Mouse (Mus musculus) testis, adult 2 months (tissue): ENCODE data around the gene Ifi44. TPM values are rescaled to one million over a fixed set of nuclear protein-coding genes. Genes with fewer than 3 reads are reported as not detected.

Experiments used
- H3K27ac ChIP-seq: fragments of 200-500 bp; 2 replicates; pipeline ENCODE4 v1.5.1; 2012; ENCODE audit warnings: low read depth, low read length; ENCODE audit not compliant: control insufficient read depth, insufficient read depth
- H3K27me3 ChIP-seq: fragments of 200-500 bp; 2 replicates; pipeline ENCODE4 v1.6.1; 2012; ENCODE audit warnings: mild to moderate bottlenecking, low read length, moderate library complexity; ENCODE audit not compliant: control insufficient read depth, insufficient read depth
- H3K36me3 ChIP-seq: fragments of 200-500 bp; 2 replicates; pipeline ENCODE4 v1.6.1; 2012; ENCODE audit warnings: mild to moderate bottlenecking, low read length; ENCODE audit not compliant: control insufficient read depth, insufficient read depth
- H3K4me1 ChIP-seq: fragments of 200-500 bp; 2 replicates; pipeline ENCODE4 v1.6.1; 2012; ENCODE audit warnings: low read length; ENCODE audit not compliant: control insufficient read depth, insufficient read depth
- H3K4me3 ChIP-seq: fragments of 200-500 bp; 2 replicates; pipeline ENCODE4 v1.5.1; 2012; ENCODE audit warnings: low read depth, mild to moderate bottlenecking, low read length, moderate library complexity, mixed read lengths; ENCODE audit not compliant: control insufficient read depth
- CTCF ChIP-seq: fragments of 200-500 bp; IDR thresholded peaks from 2 replicates; pipeline ENCODE4 v1.5.1; 2012; ENCODE audit warnings: low read depth, mild to moderate bottlenecking, inconsistent platforms, low read length, moderate library complexity; ENCODE audit not compliant: control insufficient read depth, insufficient read depth, insufficient replicate concordance
- POLR2A ChIP-seq: fragments of 200-500 bp; IDR thresholded peaks from 2 replicates; pipeline ENCODE4 v1.6.1; 2012; ENCODE audit warnings: low read depth, mild to moderate bottlenecking, inconsistent platforms, low read length, moderate library complexity; ENCODE audit not compliant: control insufficient read depth
- polyA plus RNA-seq: library from polyadenylated mRNA; depleted of rRNA; stranded (reverse); fragments of >200 nt; gene quantifications from 2 replicates; pipeline ENCODE4 v1.2.3, GENCODE M21; 2012; rRNA removed

Gene Ifi44
- 0.14 and 0.23 TPM in 2 replicates for polyA plus RNA-seq

DNA sequence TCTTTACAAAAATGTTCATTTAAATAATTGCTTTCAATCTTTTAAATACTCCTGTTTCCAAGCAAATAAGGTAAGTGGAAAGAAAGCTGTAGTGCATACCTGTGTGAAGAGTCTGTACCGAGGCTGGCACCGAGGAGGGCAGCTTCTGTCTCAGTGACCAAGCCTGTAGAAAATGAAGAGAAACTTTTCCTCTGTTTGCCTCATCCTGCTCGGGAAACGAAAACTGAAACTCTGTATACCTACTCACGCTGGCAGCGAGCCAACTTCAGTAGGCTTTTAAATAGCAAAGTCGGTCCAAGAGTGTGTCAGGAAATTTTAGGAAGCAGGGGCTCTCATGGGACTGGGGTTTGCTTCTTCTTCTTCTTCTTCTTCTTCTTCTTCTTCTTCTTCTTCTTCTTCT, at the start of gene Ifi44:
Gene Ifi44 (minus strand): TSS at position 224 of the 400 bp plus-strand sequence.
- Histone ChIP-seq H3K27me3 (no peaks in the 10 kb centered on the region), H3K4me3 (no peak within 1 kb of the TSS), H3K27ac (no peak within 1 kb of the TSS), H3K36me3 (no peaks in the 10 kb centered on the region), H3K4me1 (no peaks in the 10 kb centered on the region)
- TF ChIP-seq CTCF (no peak), POLR2A (no peak)

DNA sequence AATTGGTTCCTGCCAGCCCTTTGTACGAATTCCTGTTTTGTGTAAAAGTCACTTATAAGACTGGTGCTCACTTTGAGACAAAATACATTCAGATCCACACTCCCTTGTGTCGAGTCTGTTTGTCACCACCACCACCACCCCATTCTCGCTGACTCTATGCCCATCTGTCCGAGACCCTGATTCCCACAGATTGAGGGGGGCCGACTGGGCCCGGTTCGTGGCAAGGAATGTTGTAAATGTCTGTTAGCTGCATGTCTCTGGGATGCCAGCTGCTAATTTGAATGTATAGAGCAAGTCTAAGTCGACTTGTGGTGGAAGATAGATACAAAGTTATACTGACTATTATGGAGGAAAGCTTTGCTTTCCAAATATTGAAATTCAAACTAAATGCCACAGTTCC, 38.9 kb upstream of the Ifi44 start:
- H3K36me3 ChIP-seq, result no peaks in the 10 kb centered on the region
- H3K4me1 ChIP-seq, result no peaks in the 10 kb centered on the region
- TF ChIP-seq CTCF (no peak), POLR2A (no peak)
- no peak overlapping the region for H3K4me3 ChIP-seq
- no peak overlapping the region for H3K27ac ChIP-seq
- H3K27me3 ChIP-seq, result no peaks in the 10 kb centered on the region

- Histone ChIP-seq H3K4me1 (no peaks in the 10 kb centered on the region), H3K36me3 (no peaks in the 10 kb centered on the region), H3K4me3 (no peak overlapping the region), H3K27ac (no peak overlapping the region), H3K27me3 (no peaks in the 10 kb centered on the region)
- TF ChIP-seq CTCF, result no peak
- no peak for TF ChIP-seq POLR2A
Measured at GRCm38 (mm10) chr3:151775089-151775488, 25.3 kb upstream of the Ifi44 start.

DNA sequence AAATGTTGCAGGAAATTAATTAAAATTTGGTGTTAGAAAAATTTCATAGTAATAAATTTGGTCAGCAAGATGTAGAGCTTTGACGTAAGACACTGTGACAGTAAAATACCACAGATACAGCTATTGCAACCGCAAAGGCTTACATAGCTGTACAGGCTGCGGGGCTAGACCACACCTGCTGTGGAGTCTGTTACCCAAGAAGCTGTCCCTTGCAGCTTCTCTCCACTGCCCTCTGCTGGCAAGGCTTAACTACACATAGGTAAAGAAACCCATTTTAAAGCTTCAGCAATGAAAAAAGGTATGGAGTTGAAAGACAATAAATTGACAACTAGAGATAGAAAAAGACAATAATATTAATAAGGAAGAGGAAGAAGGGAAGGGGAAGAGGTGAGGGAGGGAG, 21.3 kb upstream of the Ifi44 start:
- Histone ChIP-seq H3K4me1 (no peaks in the 10 kb centered on the region), H3K4me3 (no peak overlapping the region), H3K27me3 (no peaks in the 10 kb centered on the region), H3K36me3 (no peaks in the 10 kb centered on the region), H3K27ac (no peak overlapping the region)
- TF ChIP-seq CTCF (peak; percentile 31; the same call in 1 of the 2 replicates), POLR2A (no peak)

DNA sequence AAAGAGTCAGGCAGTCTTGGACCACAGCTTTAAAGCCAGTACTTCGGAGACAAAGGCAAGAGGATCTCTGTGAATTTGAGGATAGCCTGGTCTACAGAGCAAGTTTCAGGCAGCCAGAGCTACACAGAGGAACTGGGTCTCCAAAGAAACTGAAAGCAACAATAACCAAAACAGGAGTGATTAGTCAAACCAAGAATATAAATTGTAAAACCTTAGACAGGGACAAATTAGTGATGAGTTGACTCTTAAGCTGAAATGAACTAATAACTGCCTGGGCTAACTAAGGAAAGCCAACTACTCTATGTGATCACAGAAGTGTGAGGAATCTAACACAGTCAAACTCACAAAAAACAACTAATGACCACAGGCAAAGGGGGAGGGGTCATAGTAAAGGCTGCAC, 1.2 kb downstream of the Ifi44 start:
- no peaks in the 10 kb centered on the region for H3K4me1 ChIP-seq
- no peaks in the 10 kb centered on the region for H3K36me3 ChIP-seq
- H3K27me3 ChIP-seq, result no peaks in the 10 kb centered on the region
- no peak overlapping the region for H3K27ac ChIP-seq
- TF ChIP-seq CTCF, result no peak
- TF ChIP-seq POLR2A, result no peak
- no peak overlapping the region for H3K4me3 ChIP-seq

GRCm38 (mm10) chr3:151746058-151746457, 3.7 kb downstream of the Ifi44 start:
- Histone ChIP-seq H3K4me3 (no peak overlapping the region), H3K27ac (no peak overlapping the region), H3K4me1 (no peaks in the 10 kb centered on the region), H3K27me3 (no peaks in the 10 kb centered on the region), H3K36me3 (no peaks in the 10 kb centered on the region)
- TF ChIP-seq POLR2A (no peak), CTCF (no peak)

DNA sequence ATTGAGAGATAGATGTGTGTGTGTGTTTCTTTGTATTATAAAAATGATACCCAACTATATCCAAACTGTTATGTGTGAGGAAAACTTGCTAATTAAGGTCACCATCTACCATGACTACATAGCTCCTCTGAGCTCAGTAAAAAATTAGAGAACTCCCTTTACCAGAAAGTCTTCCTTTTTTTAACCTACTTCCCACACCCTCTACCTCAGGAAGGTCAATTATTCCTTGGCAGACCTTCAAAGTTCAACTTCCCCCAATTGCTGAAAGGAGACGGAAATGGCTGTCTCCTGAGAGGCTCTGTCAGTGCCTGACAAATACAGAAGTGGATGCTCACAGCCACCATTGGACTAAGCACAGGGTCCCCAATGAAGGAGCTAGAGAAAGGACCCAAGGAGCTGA, 7.5 kb downstream of the Ifi44 start:
- Histone ChIP-seq H3K27ac (no peak overlapping the region), H3K4me3 (no peak overlapping the region), H3K27me3 (no peaks in the 10 kb centered on the region), H3K4me1 (no peaks in the 10 kb centered on the region), H3K36me3 (no peaks in the 10 kb centered on the region)
- TF ChIP-seq CTCF (no peak), POLR2A (no peak)

DNA sequence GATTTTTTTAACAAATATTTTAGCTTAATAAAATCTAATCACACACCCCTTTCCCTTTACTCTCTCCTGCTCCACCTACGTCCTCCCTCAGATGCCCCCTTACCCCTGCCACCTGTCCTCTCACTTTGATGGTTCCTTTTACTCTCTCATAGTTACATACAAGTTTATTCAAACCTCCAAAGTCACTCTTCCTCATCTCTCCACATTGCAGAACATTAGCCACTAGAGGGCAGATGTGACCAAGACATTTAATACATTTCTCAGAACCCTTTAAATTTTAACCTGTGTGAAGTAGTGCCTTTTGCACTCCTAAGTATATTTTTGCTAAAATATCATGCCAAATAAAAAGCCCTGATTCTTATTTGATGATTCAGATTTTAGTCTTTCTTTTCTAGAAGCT, 33.5 kb downstream of the Ifi44 start:
- Histone ChIP-seq H3K36me3 (no peaks in the 10 kb centered on the region), H3K4me3 (no peak overlapping the region), H3K27ac (no peak overlapping the region), H3K4me1 (no peaks in the 10 kb centered on the region), H3K27me3 (no peaks in the 10 kb centered on the region)
- TF ChIP-seq CTCF, result no peak
- TF ChIP-seq POLR2A, result no peak
